Mouse (Mus musculus): Measurements from ENCODE around the gene Naa80.
"Not testable (repeated sequence)": the region's sequence is repeated elsewhere in the genome, so short reads cannot be mapped to it uniquely, and the experiment has no call there.

The Naa80 gene

GRCm38 (mm10) chr9:107573774-107574173 is 4.9 kb upstream of the Naa80 start:
- DNase-seq = not testable (repeated sequence)

GRCm38 (mm10) chr9:107575579-107576356 is 2.9 kb upstream of the Naa80 start:
- DNase-seq = no peak

GRCm38 (mm10) chr9:107576357-107577107 is 2.2 kb upstream of the Naa80 start, which contains the start of gene Hyal1:
Gene Hyal1 (plus strand): TSS chr9:107576927.
- DNase-seq = peak; percentile 93 to 95

- DNase-seq = no peak
Observed at GRCm38 (mm10) chr9:107577871-107578270, 816 bp upstream of the Naa80 start.

- DNase-seq = no peak
Observed at GRCm38 (mm10) chr9:107579023-107579900, 575 bp downstream of the Naa80 start.

GRCm38 (mm10) chr9:107580501-107581317 is 2.0 kb downstream of the Naa80 start, which contains the start of gene Hyal3:
Gene Hyal3 (plus strand): TSS chr9:107580818.
- DNase-seq = peak; percentile 89 to 94

- DNase-seq = no peak
Observed at GRCm38 (mm10) chr9:107581584-107581983, 2.9 kb downstream of the Naa80 start.

GRCm38 (mm10) chr9:107582509-107583062 is 3.9 kb downstream of the Naa80 start:
- DNase-seq = no peak

- DNase-seq = no peak
Observed at GRCm38 (mm10) chr9:107583174-107583573, 4.5 kb downstream of the Naa80 start.

GRCm38 (mm10) chr9:107586504-107586903 is 7.8 kb downstream of the Naa80 start:
- DNase-seq = no peak

- DNase-seq = peak; percentile 97 to 98
Observed at GRCm38 (mm10) chr9:107586974-107587832, 8.5 kb downstream of the Naa80 start, which contains the start of gene Ifrd2. Gene Ifrd2 (plus strand): TSS chr9:107587642.

GRCm38 (mm10) chr9:107587833-107588639 is 9.3 kb downstream of the Naa80 start:
- DNase-seq = peak; percentile 60 to 76

GRCm38 (mm10) chr9:107590058-107590772 is 11.5 kb downstream of the Naa80 start:
- peak in 1 of 2 experiments; percentile 49 for DNase-seq

GRCm38 (mm10) chr9:107590773-107591060 is 12.0 kb downstream of the Naa80 start:
- DNase-seq = no peak

- DNase-seq = no peak
Observed at GRCm38 (mm10) chr9:107593101-107593976, 14.7 kb downstream of the Naa80 start.

GRCm38 (mm10) chr9:107594281-107595062 is 15.8 kb downstream of the Naa80 start:
- DNase-seq = no peak

All from kidney, postnatal 4 days (tissue).